Mouse (Mus musculus) ES-CJ7 (cell line): ENCODE results near the gene Ermard.

Source experiments
- DNase-seq: peaks from one replicate; pipeline ENCODE4 v3.0.0; 2011; ENCODE audit warnings: low read depth, low spot score

The Ermard gene

GRCm38 (mm10) chr17:15120569-15120968 is 79.6 kb downstream of the Ermard start:
- no peak for DNase-seq

- no peak for DNase-seq
Observed at GRCm38 (mm10) chr17:15129630-15130287, 88.8 kb downstream of the Ermard start.

- no peak for DNase-seq
Observed at GRCm38 (mm10) chr17:15130288-15130656, 89.3 kb downstream of the Ermard start.

- no peak for DNase-seq
Observed at GRCm38 (mm10) chr17:15134905-15135669, 94.1 kb downstream of the Ermard start.

- no peak for DNase-seq
Observed at GRCm38 (mm10) chr17:15137443-15137842, 96.4 kb downstream of the Ermard start.
